Mouse (Mus musculus) forelimb bud, embryonic 11.5 days (tissue): ENCODE data around the gene 4930438A08Rik.
A peak's percentile ranks its signal among the peaks of the same experiment; 100 is the strongest.
"Not testable (repeated sequence)": the region's sequence is repeated elsewhere in the genome, so short reads cannot be mapped to it uniquely, and the experiment has no call there.

ENCODE experiments used
- DNase-seq: peaks from one replicate; pipeline ENCODE4 v3.0.0-alpha.2; 2012; ENCODE audit warnings: low read depth, low spot score

4930438A08Rik gene

DNA sequence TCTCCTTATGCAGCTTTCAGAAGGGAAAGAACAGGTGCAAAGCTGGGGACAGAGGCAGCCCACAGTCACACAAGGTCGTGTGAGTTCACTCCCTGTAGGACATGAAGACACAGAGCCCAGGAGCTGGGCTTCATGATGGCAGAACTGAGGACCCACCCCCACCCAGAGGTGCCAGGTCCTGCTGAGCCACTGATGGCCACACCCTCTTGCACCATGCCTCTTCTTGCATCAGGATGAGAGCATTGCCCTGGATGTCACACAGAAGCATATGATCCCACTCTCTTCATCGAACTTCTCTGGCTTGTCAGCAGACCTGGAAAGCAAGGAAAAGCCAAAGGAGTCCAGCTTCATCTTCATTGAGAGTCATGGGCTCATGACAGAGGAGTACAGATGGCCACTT lies at the start of gene 4930438A08Rik:
Gene 4930438A08Rik (plus strand): TSS at position 228 of the 400 bp plus-strand sequence.
- DNase-seq: no peak

DNA sequence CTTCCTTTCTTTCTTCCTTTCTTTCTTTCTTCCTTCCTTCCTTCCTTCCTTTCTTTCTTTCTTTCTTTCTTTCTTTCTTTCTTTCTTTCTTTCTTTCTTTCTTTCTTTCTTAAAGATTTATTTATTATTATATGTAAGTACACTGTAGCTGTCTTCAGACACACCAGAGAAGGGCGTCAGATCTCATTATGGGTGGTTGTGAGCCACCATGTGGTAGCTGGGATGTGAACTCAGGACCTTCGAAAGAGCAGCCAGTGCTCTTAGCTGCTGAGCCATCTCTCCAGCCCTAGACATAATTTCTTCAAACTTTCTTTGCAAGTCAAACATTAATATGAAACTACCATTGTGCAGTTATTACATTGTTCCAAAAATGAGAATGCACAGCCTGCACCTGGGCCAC lies 49.7 kb upstream of the 4930438A08Rik start:
- not testable (repeated sequence) for DNase-seq

DNA sequence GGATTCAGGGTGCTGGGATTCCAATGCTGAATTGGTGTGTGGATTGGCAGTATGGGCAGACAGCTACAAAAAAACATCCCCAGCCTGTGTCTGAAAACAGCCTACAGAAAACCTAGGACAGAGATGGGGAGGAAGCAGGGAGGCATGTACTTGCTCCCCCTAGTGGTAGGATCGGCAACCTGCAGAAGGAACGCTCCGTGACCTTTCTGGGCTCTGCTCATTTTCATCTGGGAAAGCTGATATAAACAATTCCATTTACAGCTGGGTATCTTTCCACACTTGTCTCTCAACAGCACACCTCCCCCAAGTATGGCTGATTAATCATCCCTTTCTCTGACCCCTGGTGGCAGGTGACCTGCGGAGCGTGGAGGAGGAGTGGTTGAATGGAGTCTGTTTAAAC lies 48.9 kb upstream of the 4930438A08Rik start:
- DNase-seq: peak; percentile 78

DNA sequence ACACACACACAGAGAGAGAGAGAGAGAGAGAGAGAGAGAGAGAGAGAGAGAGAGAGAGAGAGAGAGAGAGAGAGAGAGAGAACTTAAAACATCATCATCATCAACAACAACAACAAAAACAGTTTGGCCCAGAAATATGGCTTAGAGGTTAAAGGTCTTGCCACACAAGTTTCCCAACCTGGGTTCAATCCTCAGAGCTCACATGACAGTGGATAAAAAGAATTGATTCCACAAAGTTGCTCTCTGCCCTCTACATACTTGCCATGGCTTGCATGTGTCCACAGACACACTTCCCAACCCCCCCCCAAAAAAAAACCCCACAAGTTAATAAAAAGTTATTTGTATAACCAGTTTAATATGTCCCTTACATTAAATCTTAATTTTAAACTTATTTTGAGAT lies 48.2 kb upstream of the 4930438A08Rik start:
- DNase-seq: no peak

DNA sequence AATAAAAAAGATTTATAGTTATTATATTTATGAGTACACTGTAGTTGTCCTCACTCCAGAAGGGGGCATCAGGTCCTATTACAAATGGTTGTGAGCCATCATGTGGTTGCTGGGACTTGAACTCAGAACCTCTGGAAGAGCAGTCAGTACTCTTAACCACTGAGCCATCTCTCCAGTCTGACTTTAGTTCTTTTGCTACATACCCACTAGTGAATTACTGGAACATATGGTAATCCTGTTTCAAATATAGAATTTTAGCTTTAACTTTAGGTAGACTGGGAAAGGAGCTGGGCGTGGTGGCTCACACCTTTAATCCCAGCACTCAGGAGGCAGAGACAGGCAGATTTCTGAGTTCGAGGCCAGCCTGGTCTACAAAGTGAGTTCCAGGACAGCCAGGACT lies 46.6 kb upstream of the 4930438A08Rik start:
- DNase-seq: not testable (repeated sequence)

DNA sequence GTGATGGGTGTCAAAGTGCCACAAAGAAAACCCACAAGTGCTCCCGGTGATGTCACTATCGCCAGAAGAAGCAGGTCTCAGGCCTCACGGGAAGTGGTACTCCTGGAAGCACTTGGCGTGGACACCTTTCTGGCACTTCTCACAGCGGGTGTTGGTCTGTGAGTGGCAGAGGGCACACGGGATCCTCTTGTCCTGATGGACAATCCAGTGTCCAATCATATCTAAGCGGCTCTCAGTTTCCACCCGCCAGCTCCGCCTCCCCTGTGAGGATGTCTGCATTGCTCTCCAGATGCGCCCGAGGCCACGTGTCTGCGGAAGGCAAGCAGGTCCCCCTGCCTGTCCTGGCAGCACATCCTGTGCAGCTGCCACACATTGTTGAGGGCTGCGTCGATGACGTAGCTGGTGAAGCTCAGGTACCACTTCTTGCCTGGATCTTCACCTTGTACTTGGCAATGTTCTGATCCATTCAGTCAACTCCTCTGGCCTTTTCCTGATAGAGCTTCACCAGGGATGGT lies 44.1 kb upstream of the 4930438A08Rik start:
- no peak for DNase-seq

DNA sequence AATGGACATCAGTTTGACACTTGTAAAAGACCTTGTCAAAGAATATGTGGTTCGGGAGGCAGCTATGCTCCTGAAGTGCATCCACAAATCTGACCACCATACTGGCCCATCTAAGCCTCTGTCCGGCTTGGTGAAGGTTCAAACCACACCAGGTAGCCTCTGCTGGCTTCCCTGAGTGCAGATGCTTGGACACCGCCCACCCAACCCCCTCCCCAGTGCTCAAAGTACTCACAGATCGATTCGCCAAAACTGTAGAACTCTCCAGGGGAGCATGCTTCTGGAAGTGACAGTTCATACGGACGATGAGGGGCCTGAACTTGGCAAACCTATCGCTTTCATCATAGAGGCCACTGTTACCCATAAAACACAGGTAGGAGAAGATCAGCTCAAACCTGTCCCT lies 43.4 kb upstream of the 4930438A08Rik start:
- DNase-seq: no peak

DNA sequence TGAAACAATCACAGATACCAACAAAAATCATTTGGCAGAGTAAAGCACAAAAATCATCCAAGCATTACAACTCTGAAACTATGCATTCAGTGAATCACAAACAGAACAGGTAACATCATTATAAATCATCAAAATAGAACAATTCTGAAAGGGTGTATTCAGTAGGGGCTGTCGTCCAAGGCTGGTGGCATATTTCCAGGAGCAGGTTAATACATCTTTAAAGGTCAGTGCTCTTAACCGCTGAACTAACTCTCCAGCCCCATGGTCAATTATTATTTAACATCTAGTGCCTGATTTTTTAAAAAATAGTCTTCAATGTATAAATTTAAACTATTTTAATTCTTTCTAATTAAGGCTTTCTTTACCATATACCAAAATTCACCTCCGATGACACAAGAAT lies 40.0 kb upstream of the 4930438A08Rik start:
- DNase-seq: not testable (repeated sequence)

DNA sequence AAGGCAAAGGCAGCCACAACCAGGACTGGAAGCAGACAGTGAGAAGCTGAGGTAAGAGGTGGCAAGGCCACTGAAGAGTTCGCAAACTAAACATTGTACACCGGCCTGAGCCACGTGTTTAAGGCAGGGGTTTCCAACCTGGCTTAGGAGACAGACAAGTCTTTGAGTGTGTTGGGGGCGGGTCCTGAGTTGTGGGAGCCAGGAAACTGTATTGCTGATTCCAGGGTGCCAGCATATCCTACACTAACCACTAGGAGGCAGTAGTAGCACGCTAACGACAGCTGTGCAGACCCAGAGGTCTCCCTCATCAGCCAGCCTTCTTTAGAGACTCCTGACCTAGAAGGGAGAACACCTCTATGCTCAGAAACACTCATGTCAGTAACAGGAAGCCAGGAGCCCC lies 39.4 kb upstream of the 4930438A08Rik start:
- DNase-seq: peak; percentile 54

DNA sequence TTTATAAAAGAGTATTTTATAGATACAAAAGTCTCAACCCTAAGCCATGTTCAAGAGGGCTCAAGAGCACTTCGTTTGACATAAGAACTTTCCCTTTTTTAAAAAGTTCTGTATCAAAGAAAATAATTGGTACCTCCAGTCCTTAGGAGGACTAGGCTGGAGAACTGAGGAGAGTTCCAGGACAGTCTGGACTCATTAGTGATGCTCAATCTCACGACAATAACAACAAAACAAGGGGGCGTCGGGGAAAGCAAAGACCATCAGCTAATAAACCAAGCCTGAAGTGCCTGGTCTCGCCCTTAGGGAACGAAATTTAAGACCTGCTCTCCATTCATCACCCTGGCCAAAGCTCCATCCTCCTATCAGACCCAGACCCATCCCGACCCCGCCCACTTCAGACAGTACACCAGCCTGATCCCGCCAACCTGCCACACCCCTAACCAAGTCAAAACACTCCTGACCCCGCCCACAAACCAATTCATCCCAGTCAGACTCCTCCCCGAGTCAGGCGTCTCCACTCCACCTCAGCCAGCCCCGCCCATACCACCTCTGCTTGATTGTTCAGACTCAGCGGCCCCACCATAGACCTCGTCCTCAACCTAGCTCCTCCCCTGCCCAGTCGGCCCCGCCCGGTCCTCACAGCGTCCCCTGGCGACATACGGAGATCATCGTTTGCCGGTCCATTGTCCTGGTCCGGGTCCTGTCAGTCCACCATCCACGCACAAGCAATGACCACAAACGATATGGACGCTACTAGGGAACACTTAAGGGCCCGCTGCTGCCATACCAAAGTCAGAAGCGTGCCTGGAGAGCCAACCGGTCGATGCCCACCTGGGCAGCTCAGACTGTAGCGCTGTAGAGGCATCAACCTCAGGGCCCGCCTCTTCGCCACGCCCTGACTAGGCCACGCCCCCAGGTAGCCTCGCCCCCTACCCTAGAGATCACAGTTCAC lies 35.5 kb upstream of the 4930438A08Rik start:
- DNase-seq: peak; percentile 43

DNA sequence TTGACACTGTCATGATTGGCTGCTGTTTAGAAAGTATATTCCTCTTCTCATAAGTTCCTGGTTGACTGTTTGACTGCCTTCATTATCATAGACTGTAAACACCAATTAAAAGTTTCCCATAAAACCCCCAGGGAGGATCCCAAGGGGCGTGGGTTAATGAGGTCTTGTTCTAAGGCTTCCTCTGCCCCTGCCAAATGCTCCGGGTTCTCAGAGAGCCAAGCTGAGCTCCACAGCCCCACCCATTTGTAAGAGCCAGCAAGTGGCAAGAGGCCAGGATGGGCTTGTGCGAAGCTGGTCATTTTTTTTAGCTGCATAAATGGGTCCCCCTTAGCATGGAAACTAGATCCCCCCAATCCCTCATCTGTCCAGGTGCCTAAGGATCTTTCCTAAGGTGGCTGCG lies 27.3 kb upstream of the 4930438A08Rik start:
- peak; percentile 14 for DNase-seq

DNA sequence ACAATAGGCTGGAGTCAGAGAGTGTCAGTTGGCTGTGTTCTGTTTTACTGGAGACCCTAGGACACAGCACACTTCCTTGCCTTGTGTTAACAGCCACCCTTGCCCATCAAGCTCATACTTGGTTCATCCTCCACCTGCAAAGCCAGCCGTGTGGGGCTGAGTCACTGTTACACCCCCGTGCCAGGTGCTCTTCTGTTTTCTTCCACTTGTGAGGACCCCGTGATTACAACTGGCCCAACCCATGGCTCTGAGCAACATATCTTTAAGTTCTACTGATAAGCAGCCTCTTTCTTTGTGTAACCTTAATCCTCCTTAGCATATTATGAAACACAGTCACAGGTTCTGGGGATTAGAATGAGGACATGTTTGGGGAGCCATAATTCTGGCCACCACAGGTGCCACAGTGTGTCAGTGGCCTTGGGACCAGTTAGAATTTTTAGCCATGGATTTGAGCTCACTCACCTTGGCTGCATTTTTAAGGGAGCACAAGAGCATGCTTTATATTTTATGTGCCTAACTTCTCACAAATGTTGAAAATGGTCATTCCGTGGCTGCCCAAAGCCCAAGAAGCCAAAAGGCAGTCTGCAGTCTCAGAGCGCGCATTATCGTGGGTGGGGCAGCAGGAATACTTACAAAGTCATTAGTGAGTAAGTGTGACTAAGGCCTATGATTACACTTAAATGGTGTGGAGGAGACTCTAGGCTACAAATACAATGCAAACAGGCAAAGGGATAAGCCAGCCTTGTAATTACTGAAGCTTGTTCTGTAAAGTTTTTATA lies 25.2 kb upstream of the 4930438A08Rik start:
- no peak for DNase-seq

DNA sequence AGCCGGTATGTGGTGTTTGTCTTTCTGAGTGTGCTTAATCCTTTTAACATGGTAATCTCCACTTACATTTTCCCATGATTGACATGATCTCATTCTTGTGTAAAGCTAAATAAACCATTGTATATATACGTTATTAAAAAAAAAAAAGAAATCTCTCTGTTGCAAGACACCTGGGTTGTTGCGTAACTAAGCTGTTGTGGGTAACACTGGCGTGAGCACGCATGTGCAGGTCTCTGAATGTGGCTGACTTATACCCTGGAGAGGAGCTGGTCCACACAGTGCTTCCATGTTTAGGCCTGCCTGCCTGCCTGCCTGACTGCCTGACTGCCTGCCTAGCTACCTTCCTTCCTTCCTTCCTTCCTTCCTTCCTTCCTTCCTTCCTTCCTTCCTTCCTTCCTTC lies 24.0 kb upstream of the 4930438A08Rik start:
- no peak for DNase-seq

DNA sequence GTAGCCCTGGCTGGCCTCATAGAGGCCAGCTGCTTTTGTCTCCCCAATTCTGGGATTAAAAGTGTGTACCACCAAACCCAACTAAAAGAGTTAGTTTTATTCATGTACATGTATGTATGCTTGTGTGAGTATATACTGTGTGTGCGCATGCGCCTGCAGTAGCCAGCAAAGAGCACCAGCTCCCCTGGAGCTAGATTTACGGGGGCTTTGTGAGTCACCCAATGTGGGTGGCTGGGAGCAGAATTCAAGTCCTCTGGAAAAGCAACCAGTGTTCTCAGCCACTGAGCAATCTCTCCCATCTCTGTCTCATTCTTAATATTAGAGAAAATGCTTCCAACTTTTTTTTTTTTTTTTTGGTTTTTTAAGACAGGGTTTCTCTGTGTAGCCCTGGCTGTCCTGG lies 20.2 kb upstream of the 4930438A08Rik start:
- no peak for DNase-seq

DNA sequence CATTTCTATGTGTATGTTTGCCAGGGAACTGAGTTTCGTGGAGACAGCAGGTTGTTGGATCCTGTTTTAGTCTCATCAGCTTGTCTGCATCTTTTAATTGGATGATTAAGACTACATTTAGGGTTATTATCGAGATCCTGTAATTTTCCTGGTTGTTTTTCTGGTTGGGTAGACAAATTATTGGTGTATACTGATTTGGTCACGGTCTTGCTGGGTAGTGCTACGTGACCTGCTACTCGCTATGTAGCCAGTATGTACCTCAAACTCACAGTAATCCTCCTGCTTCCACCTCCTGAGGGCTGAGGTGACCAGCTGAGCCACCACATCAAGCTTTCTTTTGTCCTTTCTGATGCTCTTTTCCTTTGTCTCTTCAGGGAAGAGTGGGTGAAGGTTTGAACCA lies 16.8 kb upstream of the 4930438A08Rik start:
- no peak for DNase-seq

DNA sequence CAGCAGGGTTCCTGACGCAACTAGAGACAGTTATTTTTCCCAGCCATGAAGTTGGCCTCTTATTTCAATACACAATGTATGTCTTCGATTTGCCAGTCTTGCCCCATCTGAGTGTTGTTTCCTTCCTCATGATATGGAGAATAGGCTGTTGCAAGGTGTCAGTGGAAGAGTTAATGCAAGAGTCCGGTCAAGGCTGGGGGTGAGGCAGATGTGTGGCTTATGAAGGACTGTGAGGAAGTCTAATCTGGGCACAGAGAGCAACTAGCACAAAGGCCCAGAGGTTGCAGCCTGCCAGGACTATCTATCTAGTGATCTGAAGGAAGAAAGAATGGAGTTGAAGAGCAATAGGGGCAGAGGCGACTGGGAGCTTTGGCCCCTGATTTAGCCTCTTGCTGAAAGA lies 14.4 kb upstream of the 4930438A08Rik start:
- DNase-seq: no peak

DNA sequence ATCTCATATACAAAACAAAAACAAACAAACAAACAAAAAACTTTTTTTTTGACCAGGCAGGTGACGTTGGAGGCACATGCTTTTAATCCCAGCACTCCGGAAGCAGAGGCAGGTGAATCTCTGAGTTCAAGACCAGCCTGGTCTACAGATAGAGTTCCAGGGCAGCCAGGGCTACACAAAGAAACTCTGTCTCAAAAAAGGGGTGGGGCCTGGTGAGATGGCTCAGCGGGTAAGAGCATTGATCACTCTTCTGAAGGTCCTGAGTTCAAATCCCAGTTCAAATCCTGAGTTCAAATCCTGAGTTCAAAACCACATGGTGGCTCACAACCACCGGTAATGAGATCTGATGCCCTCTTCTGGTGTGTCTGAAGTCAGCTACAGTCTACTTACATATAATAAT lies 12.8 kb upstream of the 4930438A08Rik start:
- no peak for DNase-seq

DNA sequence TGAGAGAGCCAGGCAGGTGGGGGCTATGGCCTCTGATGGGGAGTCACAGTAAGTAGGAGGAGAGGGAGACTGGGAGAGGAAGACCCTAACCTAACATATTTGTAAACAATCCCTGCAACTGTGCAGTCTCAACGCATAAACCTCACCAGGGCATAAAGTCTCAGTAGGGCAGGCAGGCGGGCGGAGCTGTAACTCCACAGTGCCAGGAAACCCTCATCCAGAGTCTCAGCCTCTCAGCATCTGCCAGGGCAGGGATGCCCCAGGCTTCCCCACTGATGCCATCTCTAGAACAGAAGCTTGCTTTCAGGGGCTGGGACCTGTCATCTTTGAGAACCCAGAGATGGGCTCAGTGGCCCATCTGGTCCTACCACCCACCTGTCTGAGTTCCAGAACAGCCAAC lies 12.3 kb upstream of the 4930438A08Rik start:
- DNase-seq: no peak

DNA sequence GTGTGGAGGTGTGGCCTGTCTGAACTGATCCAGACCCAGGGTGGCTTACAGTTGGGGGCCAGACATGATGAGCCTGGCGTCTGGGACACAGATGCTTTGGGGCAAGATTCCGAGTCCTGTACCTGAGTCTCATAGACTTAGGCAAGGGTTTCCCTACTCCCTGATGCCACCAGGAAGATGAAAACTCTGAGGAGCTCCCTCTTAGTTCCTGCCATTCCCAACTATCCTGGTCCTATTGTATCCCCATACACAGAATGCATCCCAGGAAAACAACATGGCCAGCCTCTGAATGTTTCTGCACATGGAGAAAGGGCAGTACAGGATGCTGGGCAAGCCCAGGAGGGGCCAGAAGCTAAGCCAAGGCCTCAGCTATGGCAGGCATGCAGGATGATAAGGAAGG lies 11.1 kb upstream of the 4930438A08Rik start:
- DNase-seq: no peak

DNA sequence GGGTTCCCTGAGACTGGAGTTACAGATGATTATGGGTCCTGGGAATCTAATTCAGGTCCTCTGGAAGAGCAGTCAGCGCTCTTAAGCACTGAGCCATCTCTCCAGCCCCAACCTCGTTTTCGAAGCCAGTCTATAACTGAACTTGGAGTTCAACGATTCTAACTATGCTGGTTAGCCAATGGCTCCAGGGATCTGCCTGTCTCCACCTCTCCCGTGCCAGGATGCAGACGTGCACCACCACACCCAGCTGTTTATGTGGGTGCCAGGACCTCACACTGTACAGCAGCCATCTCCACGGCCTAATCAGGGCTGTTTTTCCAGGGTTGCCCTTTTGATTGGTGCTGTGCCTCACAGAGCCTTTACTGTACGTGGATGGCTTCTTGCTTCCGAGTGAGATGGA lies 10.1 kb upstream of the 4930438A08Rik start:
- DNase-seq: no peak

DNA sequence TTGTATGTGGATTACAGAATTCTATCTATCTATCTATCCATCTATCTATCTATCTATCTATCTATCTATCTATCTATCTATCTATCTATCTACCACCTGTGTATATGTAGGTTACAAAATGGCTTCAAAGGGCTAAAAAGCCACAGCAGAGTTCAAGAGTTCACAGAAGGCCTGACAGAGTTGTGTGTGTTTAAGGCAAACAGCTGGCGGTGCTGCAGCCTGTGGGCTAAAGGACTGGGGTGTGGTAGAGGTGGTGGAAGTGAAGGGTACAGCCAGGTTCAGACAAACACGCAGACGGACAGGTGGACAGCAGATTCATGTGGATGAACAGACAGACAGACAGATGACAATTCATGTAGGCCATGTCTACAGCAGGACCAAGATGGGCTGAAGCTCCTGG lies 6.3 kb upstream of the 4930438A08Rik start:
- DNase-seq: no peak

DNA sequence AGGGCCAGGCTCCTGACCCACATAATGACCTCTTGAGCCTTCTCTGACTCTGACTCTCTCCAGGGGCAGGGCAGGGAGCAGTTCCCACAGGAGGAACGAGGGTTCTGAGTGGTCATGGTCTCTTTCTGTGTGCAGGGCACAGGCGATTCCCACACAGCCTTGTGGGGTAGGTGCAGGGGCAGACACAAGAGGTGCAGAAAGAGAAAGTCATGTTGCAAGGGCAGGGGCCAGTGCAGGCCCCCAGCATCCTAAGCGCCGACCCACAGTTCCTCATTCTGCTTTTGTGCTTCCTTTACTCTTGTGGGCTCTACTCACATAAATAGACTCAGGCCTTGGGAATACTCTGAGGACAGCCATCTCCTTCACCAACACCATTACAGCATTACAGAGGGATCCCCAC lies 1.2 kb downstream of the 4930438A08Rik start:
- no peak for DNase-seq
